12 mouse cellular contexts compared by ENCODE assay signal in the genomic region with DNA sequence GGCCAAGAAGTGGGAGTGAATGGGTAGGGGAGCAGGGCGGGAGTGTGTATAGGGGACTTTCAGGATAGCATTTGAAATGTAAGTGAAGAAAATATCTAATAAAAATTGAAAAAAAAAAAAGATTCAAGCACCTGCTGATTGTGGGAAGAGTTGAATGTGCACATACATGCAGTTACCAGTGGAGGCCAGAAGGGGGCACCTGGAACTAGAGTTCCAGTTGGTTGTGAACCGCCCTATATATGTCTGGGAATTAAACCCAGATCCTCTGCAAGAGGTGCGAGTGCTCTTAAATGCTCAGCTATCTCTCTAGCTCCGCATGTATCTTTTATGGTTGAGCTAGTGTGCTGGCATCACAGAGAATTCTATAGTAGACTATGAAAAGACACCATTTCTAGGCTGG. TPM values are rescaled to one million over a fixed set of nuclear protein-coding genes. Genes with fewer than 3 reads are reported as not detected.
A peak's percentile ranks its signal among the peaks of the same experiment; 100 is the strongest.
DNase-seq lines count a peak whose midpoint lies in the region; ATAC-seq lines count a peak whose summit lies in the region.
"Had no signal": no experiment of that assay in that cellular context is flagged by ENCODE, and none has a peak within 500 bp of the region (broad histone marks: within the 10 kb centered on the region; RNA-seq: fewer than 3 reads in every experiment).

No protein-coding gene starts in this region.

- H3K27me3 ChIP-seq in hindbrain, embryonic 11.5 days (ENCODE audit: control insufficient read depth, insufficient read depth, low read length), result no peaks in the 10 kb centered on the region
- H3K27me3 ChIP-seq in hindbrain, embryonic 12.5 days, result no peaks in the 10 kb centered on the region
- no peaks in the 10 kb centered on the region for H3K27me3 ChIP-seq in midbrain, embryonic 10.5 days (ENCODE audit: low read depth, poor library complexity, severe bottlenecking)
- no peaks in the 10 kb centered on the region for H3K27me3 ChIP-seq in midbrain, embryonic 16.5 days (ENCODE audit: control insufficient read depth, insufficient read depth, low read depth, low read length)
- H3K27me3 ChIP-seq: forebrain, embryonic 15.5 days; heart, embryonic 12.5 days; kidney, embryonic 15.5 days; midbrain, embryonic 12.5 days had no signal

- H3K9ac ChIP-seq in hindbrain, embryonic 11.5 days (ENCODE audit: low read depth, low read length), result no peak overlapping the region
- H3K9ac ChIP-seq in hindbrain, embryonic 12.5 days, result no peak overlapping the region
- H3K9ac ChIP-seq in midbrain, embryonic 16.5 days (ENCODE audit: low read depth, low read length), result no peak overlapping the region
- H3K9ac ChIP-seq: forebrain, embryonic 15.5 days; heart, embryonic 12.5 days; kidney, embryonic 15.5 days; midbrain, embryonic 12.5 days had no signal

- H3K4me2 ChIP-seq in hindbrain, embryonic 11.5 days (replicated peaks; ENCODE audit: low read depth, low read length), result no peak overlapping the region
- no peak overlapping the region for H3K4me2 ChIP-seq in hindbrain, embryonic 12.5 days (replicated peaks)
- H3K4me2 ChIP-seq in midbrain, embryonic 16.5 days (ENCODE audit: low read length), result no peak overlapping the region
- H3K4me2 ChIP-seq: forebrain, embryonic 15.5 days; heart, embryonic 12.5 days; kidney, embryonic 15.5 days; midbrain, embryonic 12.5 days had no signal

- peak; percentile 5 for DNase-seq in cerebellum, adult 11 months
- no peak for DNase-seq in cerebellum, adult 8-10 months
- DNase-seq in hindbrain, embryonic 11.5 days (ENCODE audit: low spot score), result peak; percentile 37
- peak; percentile 28 for DNase-seq in midbrain, embryonic 10.5 days (ENCODE audit: low spot score)
- peak; percentile 30 for DNase-seq in retina, postnatal 1 day
- no peak for DNase-seq in thymus, postnatal 25 days

- no peak overlapping the region for H3K4me3 ChIP-seq in hindbrain, embryonic 11.5 days (ENCODE audit: low read depth, low read length)
- no peak overlapping the region for H3K4me3 ChIP-seq in hindbrain, embryonic 12.5 days
- H3K4me3 ChIP-seq in midbrain, embryonic 10.5 days, result no peak overlapping the region
- no peak overlapping the region for H3K4me3 ChIP-seq in midbrain, embryonic 16.5 days (ENCODE audit: low read depth, low read length)
- H3K4me3 ChIP-seq: forebrain, embryonic 15.5 days; heart, embryonic 12.5 days; kidney, embryonic 15.5 days; midbrain, embryonic 12.5 days had no signal

- H3K36me3 ChIP-seq in hindbrain, embryonic 11.5 days (ENCODE audit: control insufficient read depth, insufficient read depth, low read length), result no peaks in the 10 kb centered on the region
- no peaks in the 10 kb centered on the region for H3K36me3 ChIP-seq in hindbrain, embryonic 12.5 days
- no peaks in the 10 kb centered on the region for H3K36me3 ChIP-seq in midbrain, embryonic 10.5 days
- H3K36me3 ChIP-seq in midbrain, embryonic 16.5 days (ENCODE audit: control insufficient read depth, insufficient read depth, low read length), result no peaks in the 10 kb centered on the region
- H3K36me3 ChIP-seq: forebrain, embryonic 15.5 days; heart, embryonic 12.5 days; kidney, embryonic 15.5 days; midbrain, embryonic 12.5 days had no signal

- H3K4me1 ChIP-seq in hindbrain, embryonic 11.5 days (replicated peaks; ENCODE audit: control insufficient read depth, insufficient read depth, low read length), result no peaks in the 10 kb centered on the region
- H3K4me1 ChIP-seq in hindbrain, embryonic 12.5 days, result no peaks in the 10 kb centered on the region
- H3K4me1 ChIP-seq in midbrain, embryonic 10.5 days, result no peaks in the 10 kb centered on the region
- H3K4me1 ChIP-seq in midbrain, embryonic 16.5 days (ENCODE audit: control insufficient read depth, insufficient read depth, low read length), result no peaks in the 10 kb centered on the region
- H3K4me1 ChIP-seq: forebrain, embryonic 15.5 days; heart, embryonic 12.5 days; kidney, embryonic 15.5 days; midbrain, embryonic 12.5 days had no signal

- H3K27ac ChIP-seq in hindbrain, embryonic 11.5 days (ENCODE audit: low read depth, low read length), result no peak overlapping the region
- H3K27ac ChIP-seq in hindbrain, embryonic 12.5 days, result no peak overlapping the region
- no peak overlapping the region for H3K27ac ChIP-seq in midbrain, embryonic 10.5 days (replicated peaks)
- no peak overlapping the region for H3K27ac ChIP-seq in midbrain, embryonic 16.5 days (ENCODE audit: low read length)
- H3K27ac ChIP-seq: forebrain, embryonic 15.5 days; kidney, embryonic 15.5 days; midbrain, embryonic 12.5 days had no signal

- no peaks in the 10 kb centered on the region for H3K9me3 ChIP-seq in hindbrain, embryonic 11.5 days (ENCODE audit: control insufficient read depth, low read length)
- no peaks in the 10 kb centered on the region for H3K9me3 ChIP-seq in hindbrain, embryonic 12.5 days (replicated peaks)
- no peaks in the 10 kb centered on the region for H3K9me3 ChIP-seq in midbrain, embryonic 10.5 days (replicated peaks)
- no peaks in the 10 kb centered on the region for H3K9me3 ChIP-seq in midbrain, embryonic 16.5 days (replicated peaks; ENCODE audit: control insufficient read depth, low read length, poor library complexity, severe bottlenecking)
- H3K9me3 ChIP-seq: forebrain, embryonic 15.5 days; heart, embryonic 12.5 days; kidney, embryonic 15.5 days; midbrain, embryonic 12.5 days had no signal

- 58% methylated on average over 4 of the region's 4 CpGs for WGBS in hindbrain, embryonic 11.5 days
- WGBS in hindbrain, embryonic 12.5 days, result 52% methylated on average over 4 of the region's 4 CpGs
- 55% methylated on average over 4 of the region's 4 CpGs for WGBS in midbrain, embryonic 10.5 days
- WGBS in midbrain, embryonic 16.5 days, result 56% methylated on average over 4 of the region's 4 CpGs

- ATAC-seq in hindbrain, embryonic 11.5 days (ENCODE audit: low FRiP score), result no peak
- no peak for ATAC-seq in hindbrain, embryonic 12.5 days (ENCODE audit: low FRiP score)
- no peak for ATAC-seq in midbrain, embryonic 16.5 days
- ATAC-seq: forebrain, embryonic 15.5 days had no signal

RNA-seq across cellular contexts. Expression of gene Tmem132c, which starts 42.8 kb away (rescaled TPM):
- polyA plus RNA-seq in hindbrain, embryonic 11.5 days (2014; fragmentation: Nextera tagmentation; extraction: Ambion mirVana), result 18.6 and 21.1 TPM in 2 replicates
- polyA plus RNA-seq in hindbrain, embryonic 12.5 days (2016; fragmentation: Nextera tagmentation; extraction: Ambion mirVana), result 30.6 and 33.9 TPM in 2 replicates
- 30.0 and 34.0 TPM in 2 replicates for polyA plus RNA-seq in midbrain, embryonic 10.5 days (2016; fragmentation: Nextera tagmentation; extraction: Ambion mirVana)
- 11.8 and 12.7 TPM in 2 replicates for polyA plus RNA-seq in midbrain, embryonic 16.5 days (2015; fragmentation: Nextera tagmentation; extraction: Ambion mirVana)

Comparison
In these comparisons a context has a peak if more than half of its experiments do, and no peak if none do; other contexts are left out.
1. DNase-seq: peak in cerebellum, adult 11 months (single experiment), hindbrain, embryonic 11.5 days (single experiment), midbrain, embryonic 10.5 days (single experiment) and retina, postnatal 1 day (single experiment); none in cerebellum, adult 8-10 months (single experiment) and thymus, postnatal 25 days (single experiment).